8 mouse cellular contexts compared by ENCODE assay signal in the genomic region with DNA sequence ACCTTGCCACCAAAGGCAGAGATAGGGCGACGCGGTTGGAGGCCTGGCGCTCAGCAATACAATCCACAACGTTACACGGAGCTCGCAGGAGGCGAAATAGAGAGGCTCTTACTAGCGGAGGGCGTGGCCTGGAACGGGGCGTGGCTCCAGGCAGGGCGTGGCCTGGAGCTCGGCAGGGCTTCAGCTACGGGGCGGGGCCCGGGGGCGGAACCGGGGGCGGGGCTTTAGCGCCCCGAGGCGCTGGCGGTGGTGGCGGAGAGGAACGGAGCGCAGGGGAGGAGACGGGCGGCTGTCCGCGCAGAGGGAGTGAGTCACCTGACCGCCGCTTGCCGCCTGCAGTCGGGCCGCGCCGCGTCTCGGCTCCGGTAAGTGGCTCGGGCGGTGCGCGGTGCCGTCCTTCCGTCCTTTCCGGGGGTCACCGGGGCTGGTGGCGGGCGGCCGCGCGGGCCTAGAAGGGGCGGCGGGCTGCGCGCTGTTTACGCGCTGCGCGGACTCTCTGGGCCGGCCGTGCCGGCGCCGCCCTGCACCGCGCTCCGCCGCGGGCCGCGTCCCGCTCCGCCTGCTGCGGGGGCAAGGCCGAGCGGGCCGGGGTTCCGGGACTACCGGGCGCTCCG. TPM values are rescaled to one million over a fixed set of nuclear protein-coding genes. Genes with fewer than 3 reads are reported as not detected.
DNase-seq lines count a peak whose midpoint lies in the region; ATAC-seq and TF ChIP-seq lines count a peak whose summit lies in the region.

A gene (plus strand): TSS at position 254 of the 614 bp plus-strand sequence.

- H3K4me1 ChIP-seq in E14TG2a.4 (replicated peaks; ENCODE audit: low read depth, low read length): peaks cover 42% of the 10 kb centered on the region
- H3K4me1 ChIP-seq in forebrain, embryonic 12.5 days: peaks cover 32% of the 10 kb centered on the region
- peaks cover 22% of the 10 kb centered on the region for H3K4me1 ChIP-seq in heart, postnatal 0 days (ENCODE audit: control insufficient read depth, insufficient read depth)
- H3K4me1 ChIP-seq in neural tube, embryonic 15.5 days: peaks cover 37% of the 10 kb centered on the region

- peak; percentile 87 for DNase-seq in c-Kit-positive CD71-positive TER-119-negative erythroid progenitor cells, embryonic 14.5 days (ENCODE audit: low read depth)
- peak; percentile 92 for DNase-seq in heart, postnatal 0 days (ENCODE audit: low spot score)
- DNase-seq in kidney, postnatal 4 days: peak; percentile 99
- peak; percentile 93 to 95 for DNase-seq in lung, adult 18-20 months
- peak; percentile 93 for DNase-seq in testis, postnatal 14 days (ENCODE audit: low spot score)

- peak within 1 kb of the TSS; percentile 64 for H3K4me2 ChIP-seq in forebrain, embryonic 12.5 days
- H3K4me2 ChIP-seq in heart, postnatal 0 days (ENCODE audit: low read depth, low read length): peak within 1 kb of the TSS; percentile 77
- peak within 1 kb of the TSS; percentile 73 for H3K4me2 ChIP-seq in neural tube, embryonic 15.5 days

- 0% methylated on average over 58 of the region's 84 CpGs for WGBS in forebrain, embryonic 12.5 days
- WGBS in heart, postnatal 0 days: under 1% methylated on average over 71 of the region's 84 CpGs
- WGBS in neural tube, embryonic 15.5 days: under 1% methylated on average over 75 of the region's 84 CpGs

- H3K9ac ChIP-seq in forebrain, embryonic 12.5 days: peak within 1 kb of the TSS; percentile 96
- H3K9ac ChIP-seq in heart, postnatal 0 days (replicated peaks; ENCODE audit: low read depth, low read length): peak within 1 kb of the TSS; percentile 93
- H3K9ac ChIP-seq in neural tube, embryonic 15.5 days (replicated peaks): peak within 1 kb of the TSS; percentile 89

- H3K9me3 ChIP-seq in E14TG2a.4 (ENCODE audit: low read length): no peaks in the 10 kb centered on the region
- H3K9me3 ChIP-seq in forebrain, embryonic 12.5 days: no peaks in the 10 kb centered on the region
- H3K9me3 ChIP-seq in heart, postnatal 0 days (replicated peaks; ENCODE audit: control insufficient read depth, low read length): no peaks in the 10 kb centered on the region
- no peaks in the 10 kb centered on the region for H3K9me3 ChIP-seq in neural tube, embryonic 15.5 days (replicated peaks)

- peaks cover 16% of the 10 kb centered on the region for H3K27me3 ChIP-seq in E14TG2a.4 (ENCODE audit: insufficient read depth, low read length)
- peaks cover 12% of the 10 kb centered on the region; the same call in 1 of the 2 replicates for H3K27me3 ChIP-seq in forebrain, embryonic 12.5 days
- H3K27me3 ChIP-seq in heart, postnatal 0 days (ENCODE audit: control insufficient read depth, insufficient read depth, low read length): no peaks in the 10 kb centered on the region
- H3K27me3 ChIP-seq in neural tube, embryonic 15.5 days (replicated peaks): no peaks in the 10 kb centered on the region

- peak; percentile 95 for ATAC-seq in forebrain, embryonic 12.5 days (ENCODE audit: low FRiP score)
- peak; percentile 96 for ATAC-seq in heart, postnatal 0 days (ENCODE audit: insufficient read depth, low read depth)
- ATAC-seq in neural tube, embryonic 15.5 days (ENCODE audit: low FRiP score): peak; percentile 94

- H3K4me3 ChIP-seq in E14TG2a.4 (replicated peaks; ENCODE audit: low read length): peak within 1 kb of the TSS; percentile 88
- peak within 1 kb of the TSS; percentile 89 for H3K4me3 ChIP-seq in forebrain, embryonic 12.5 days (replicated peaks)
- peak within 1 kb of the TSS; percentile 82 for H3K4me3 ChIP-seq in heart, postnatal 0 days (ENCODE audit: low read depth, low read length)
- H3K4me3 ChIP-seq in neural tube, embryonic 15.5 days (replicated peaks): peak within 1 kb of the TSS; percentile 88

- peak within 1 kb of the TSS; percentile 95 for H3K27ac ChIP-seq in forebrain, embryonic 12.5 days
- peak within 1 kb of the TSS; percentile 91 for H3K27ac ChIP-seq in heart, postnatal 0 days (ENCODE audit: low read depth)
- H3K27ac ChIP-seq in neural tube, embryonic 15.5 days (replicated peaks): peak within 1 kb of the TSS; percentile 93

- no peak for TF ChIP-seq EP300 in heart, postnatal 0 days (IDR thresholded peaks at IDR 0.05; ENCODE audit: low read depth)

- no peaks in the 10 kb centered on the region for H3K36me3 ChIP-seq in E14TG2a.4 (ENCODE audit: insufficient read depth, low read length)
- H3K36me3 ChIP-seq in forebrain, embryonic 12.5 days (replicated peaks): no peaks in the 10 kb centered on the region
- H3K36me3 ChIP-seq in heart, postnatal 0 days (replicated peaks; ENCODE audit: control insufficient read depth, insufficient read depth, low read length): no peaks in the 10 kb centered on the region
- no peaks in the 10 kb centered on the region for H3K36me3 ChIP-seq in neural tube, embryonic 15.5 days

- TF ChIP-seq CTCF in E14TG2a.4 (conservative IDR thresholded peaks at IDR 0.05; ENCODE audit: low read length): no peak
- no peak for TF ChIP-seq CTCF in heart, postnatal 0 days (IDR thresholded peaks at IDR 0.05; ENCODE audit: low read depth)

RNA-seq across cellular contexts. Expression of the gene that starts here (rescaled TPM):
- polyA plus RNA-seq in forebrain, embryonic 12.5 days (2016; fragmentation: Nextera tagmentation; extraction: Ambion mirVana): 19.3 and 19.4 TPM in 2 replicates
- total RNA-seq in heart, postnatal 0 days (2014; rRNA removed; ENCODE audit: low replicate concordance): 19.2 and 27.0 TPM in 2 replicates
- polyA plus RNA-seq in heart, postnatal 0 days (2015; fragmentation: Nextera tagmentation; extraction: Ambion mirVana): 5.1 and 5.4 TPM in 2 replicates
- polyA plus RNA-seq in neural tube, embryonic 15.5 days (2015; fragmentation: Nextera tagmentation; extraction: Ambion mirVana): 15.7 and 20.7 TPM in 2 replicates

Comparison
In these comparisons a context has a peak if more than half of its experiments do, and no peak if none do; other contexts are left out.
1. Peak in every context shown above with its lines: DNase-seq, ATAC-seq, H3K4me3 ChIP-seq and H3K27ac ChIP-seq.